Comparison of ENCODE assay signal across 13 mouse cellular contexts in the genomic region with DNA sequence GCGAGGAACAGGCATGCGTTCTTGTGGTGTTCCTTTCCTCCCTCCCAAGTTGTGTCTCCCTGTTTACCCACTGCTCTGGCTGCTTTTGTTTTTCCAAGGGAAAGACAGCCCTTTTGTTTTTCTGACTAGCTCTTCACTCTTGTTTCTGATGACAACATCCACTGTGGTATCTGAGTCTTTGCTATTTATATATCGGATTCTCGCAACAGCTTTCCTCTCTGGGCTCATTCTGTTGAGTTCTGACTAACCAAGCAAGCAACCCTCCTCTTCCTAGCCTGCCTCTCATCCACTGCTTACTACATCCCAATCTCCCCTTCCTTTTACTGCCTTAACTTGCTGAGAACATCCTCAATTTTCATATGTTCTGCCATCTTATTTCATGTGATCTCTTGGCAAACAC.
"Had no signal": no experiment of that assay in that cellular context is flagged by ENCODE, and none has a peak within 500 bp of the region (broad histone marks: within the 10 kb centered on the region; RNA-seq: fewer than 3 reads in every experiment).

No protein-coding gene starts in this region.

- H3K27ac ChIP-seq: limb, embryonic 10.5 days; liver, embryonic 15.5 days; midbrain, embryonic 10.5 days; neural tube, embryonic 15.5 days; stomach, postnatal 0 days had no signal

- H3K36me3 ChIP-seq: limb, embryonic 10.5 days; liver, embryonic 15.5 days; midbrain, embryonic 10.5 days; neural tube, embryonic 15.5 days had no signal

- H3K4me1 ChIP-seq: liver, embryonic 15.5 days; midbrain, embryonic 10.5 days; neural tube, embryonic 15.5 days had no signal

- H3K9ac ChIP-seq: liver, embryonic 15.5 days; lung, embryonic 14.5 days; neural tube, embryonic 15.5 days had no signal

- DNase-seq: kidney, postnatal 10 days; kidney, postnatal 4 days; lung, embryonic 14.5 days; lung, postnatal 10 days; lung, postnatal 4 days; midbrain, embryonic 14.5 days had no signal

- H3K4me2 ChIP-seq: liver, embryonic 11.5 days; liver, embryonic 15.5 days; lung, embryonic 14.5 days; neural tube, embryonic 15.5 days had no signal

- H3K27me3 ChIP-seq: liver, embryonic 15.5 days; neural tube, embryonic 15.5 days had no signal

- H3K4me3 ChIP-seq: limb, embryonic 10.5 days; liver, embryonic 15.5 days; midbrain, embryonic 10.5 days; myocyte; neural tube, embryonic 15.5 days had no signal

- H3K9me3 ChIP-seq: limb, embryonic 10.5 days; liver, embryonic 15.5 days; midbrain, embryonic 10.5 days; neural tube, embryonic 15.5 days had no signal
